Mouse (Mus musculus): ENCODE data around the gene Ptpn11. TPM values are rescaled to one million over a fixed set of nuclear protein-coding genes. Genes with fewer than 3 reads are reported as not detected.

Gene Ptpn11
- total and polyA plus RNA-seq, 2 experiments from 2014 or later, result 25.5 to 60.9 TPM

GRCm38 (mm10) chr5:121089660-121090059 lies 101.5 kb downstream of the Ptpn11 start:
- ATAC-seq, result peak; percentile 80
- no peak overlapping the region for H3K9ac ChIP-seq
- no peaks in the 10 kb centered on the region for H3K4me1 ChIP-seq (ENCODE audit: insufficient read depth)
- DNase-seq, result peak; percentile 61
- H3K9me3 ChIP-seq (ENCODE audit: low read length), result no peaks in the 10 kb centered on the region
- H3K4me3 ChIP-seq (ENCODE audit: low read depth, low read length), result no peak overlapping the region
- H3K36me3 ChIP-seq (ENCODE audit: insufficient read depth), result no peaks in the 10 kb centered on the region
- H3K4me2 ChIP-seq (ENCODE audit: low read depth), result no peak overlapping the region
- no peak for TF ChIP-seq CTCF (IDR thresholded peaks at IDR 0.05; ENCODE audit: low read depth)
- no peaks in the 10 kb centered on the region for H3K27me3 ChIP-seq (ENCODE audit: insufficient read depth, low read length)
- 0 out of 2 replicates have a peak overlapping the region, but pooled peaks have one; percentile 30 for H3K27ac ChIP-seq (ENCODE audit: low read depth, low read length)
- 56% methylated on average over 7 of the region's 7 CpGs for WGBS

- H3K4me3 ChIP-seq (ENCODE audit: low read depth, low read length), result no peak overlapping the region
- TF ChIP-seq CTCF (IDR thresholded peaks at IDR 0.05; ENCODE audit: low read depth), result no peak
- DNase-seq, result no peak
Observed at GRCm38 (mm10) chr5:121087733-121088132, 103.5 kb downstream of the Ptpn11 start.

GRCm38 (mm10) chr5:121082605-121083004 lies 108.6 kb downstream of the Ptpn11 start:
- Histone ChIP-seq H3K9me3 (ENCODE audit: low read length) (no peaks in the 10 kb centered on the region), H3K4me1 (ENCODE audit: insufficient read depth) (no peaks in the 10 kb centered on the region), H3K27ac (ENCODE audit: low read depth, low read length) (no peak overlapping the region), H3K36me3 (ENCODE audit: insufficient read depth) (no peaks in the 10 kb centered on the region), H3K27me3 (ENCODE audit: insufficient read depth, low read length) (no peaks in the 10 kb centered on the region), H3K4me3 (ENCODE audit: low read depth, low read length) (no peak overlapping the region), H3K4me2 (ENCODE audit: low read depth) (no peak overlapping the region), H3K9ac (no peak overlapping the region)
- no peak for TF ChIP-seq CTCF (IDR thresholded peaks at IDR 0.05; ENCODE audit: low read depth)
- WGBS, result 87% methylated on average over 7 of the region's 7 CpGs
- DNase-seq, result no peak
- ATAC-seq, result no peak

More at GRCm38 (mm10) chr5:121087733-121088132, 103.5 kb downstream of the Ptpn11 start:
- Histone ChIP-seq H3K4me2 (ENCODE audit: low read depth) (no peak overlapping the region), H3K9me3 (ENCODE audit: low read length) (no peaks in the 10 kb centered on the region), H3K27ac (ENCODE audit: low read depth, low read length) (no peak overlapping the region), H3K9ac (no peak overlapping the region), H3K4me1 (ENCODE audit: insufficient read depth) (no peaks in the 10 kb centered on the region), H3K27me3 (ENCODE audit: insufficient read depth, low read length) (no peaks in the 10 kb centered on the region), H3K36me3 (ENCODE audit: insufficient read depth) (no peaks in the 10 kb centered on the region)
- ATAC-seq, result no peak
- 62% methylated on average over 7 of the region's 7 CpGs for WGBS

GRCm38 (mm10) chr5:121081754-121082153 lies 109.4 kb downstream of the Ptpn11 start:
- WGBS, result 83% methylated on average over 5 of the region's 5 CpGs

More at GRCm38 (mm10) chr5:121081754-121082153, 109.4 kb downstream of the Ptpn11 start:
- ATAC-seq (no peak), DNase-seq (no peak)
- Histone ChIP-seq H3K36me3 (ENCODE audit: insufficient read depth) (no peaks in the 10 kb centered on the region), H3K9me3 (ENCODE audit: low read length) (no peaks in the 10 kb centered on the region), H3K4me1 (ENCODE audit: insufficient read depth) (no peaks in the 10 kb centered on the region), H3K27me3 (ENCODE audit: insufficient read depth, low read length) (no peaks in the 10 kb centered on the region), H3K27ac (ENCODE audit: low read depth, low read length) (no peak overlapping the region), H3K9ac (no peak overlapping the region), H3K4me3 (ENCODE audit: low read depth, low read length) (no peak overlapping the region), H3K4me2 (ENCODE audit: low read depth) (no peak overlapping the region)
- TF ChIP-seq CTCF (IDR thresholded peaks at IDR 0.05; ENCODE audit: low read depth), result peak; percentile 25; the same call in 1 of the 2 replicates

Other genes with a start within 250 kb of the Ptpn11 start
- gene Rph3a, start 181.3 kb downstream of the Ptpn11 start, total RNA-seq (2014; rRNA removed), result 39.2 and 44.1 TPM in 2 replicates
- 29.5 and 36.4 TPM in 2 replicates for gene Rph3a, start 181.3 kb downstream of the Ptpn11 start, polyA plus RNA-seq (2015; fragmentation: Nextera tagmentation; extraction: Ambion mirVana)
- gene Rpl6, start 13.1 kb upstream of the Ptpn11 start, total RNA-seq (2014; rRNA removed), result 672 and 863 TPM in 2 replicates
- gene Rpl6, start 13.1 kb upstream of the Ptpn11 start, polyA plus RNA-seq (2015; fragmentation: Nextera tagmentation; extraction: Ambion mirVana), result 359 and 435 TPM in 2 replicates
- 75.6 and 107 TPM in 2 replicates for gene Hectd4, start 28.8 kb upstream of the Ptpn11 start, total RNA-seq (2014; rRNA removed)
- 8.3 and 14.0 TPM in 2 replicates for gene Hectd4, start 28.8 kb upstream of the Ptpn11 start, polyA plus RNA-seq (2015; fragmentation: Nextera tagmentation; extraction: Ambion mirVana)
- gene Trafd1, start 194.2 kb upstream of the Ptpn11 start, total RNA-seq (2014; rRNA removed), result 131 and 141 TPM in 2 replicates
- gene Trafd1, start 194.2 kb upstream of the Ptpn11 start, polyA plus RNA-seq (2015; fragmentation: Nextera tagmentation; extraction: Ambion mirVana), result 123 and 124 TPM in 2 replicates
- 39.4 and 45.9 TPM in 2 replicates for gene Naa25, start 206.5 kb upstream of the Ptpn11 start, total RNA-seq (2014; rRNA removed)
- gene Naa25, start 206.5 kb upstream of the Ptpn11 start, polyA plus RNA-seq (2015; fragmentation: Nextera tagmentation; extraction: Ambion mirVana), result 33.7 and 44.1 TPM in 2 replicates